Mouse (Mus musculus) thymus, adult 2 months (tissue): ENCODE measurements around the gene Vwa1.

Source experiments
- CTCF ChIP-seq: fragments of 200-500 bp; IDR thresholded peaks from 2 replicates; pipeline ENCODE4 v1.5.1; 2012; ENCODE audit warnings: mild to moderate bottlenecking, control low read depth, low read length, moderate library complexity, borderline replicate concordance; ENCODE audit not compliant: control insufficient read depth, poor library complexity, insufficient read depth; ENCODE audit errors: extremely low read depth
- POLR2A ChIP-seq: fragments of 200-500 bp; IDR thresholded peaks from 2 replicates; pipeline ENCODE4 v1.6.1; 2012; ENCODE audit warnings: mild to moderate bottlenecking, low read length, control low read depth, moderate library complexity; ENCODE audit not compliant: control insufficient read depth, poor library complexity, insufficient read depth; ENCODE audit errors: extremely low read depth

DNA sequence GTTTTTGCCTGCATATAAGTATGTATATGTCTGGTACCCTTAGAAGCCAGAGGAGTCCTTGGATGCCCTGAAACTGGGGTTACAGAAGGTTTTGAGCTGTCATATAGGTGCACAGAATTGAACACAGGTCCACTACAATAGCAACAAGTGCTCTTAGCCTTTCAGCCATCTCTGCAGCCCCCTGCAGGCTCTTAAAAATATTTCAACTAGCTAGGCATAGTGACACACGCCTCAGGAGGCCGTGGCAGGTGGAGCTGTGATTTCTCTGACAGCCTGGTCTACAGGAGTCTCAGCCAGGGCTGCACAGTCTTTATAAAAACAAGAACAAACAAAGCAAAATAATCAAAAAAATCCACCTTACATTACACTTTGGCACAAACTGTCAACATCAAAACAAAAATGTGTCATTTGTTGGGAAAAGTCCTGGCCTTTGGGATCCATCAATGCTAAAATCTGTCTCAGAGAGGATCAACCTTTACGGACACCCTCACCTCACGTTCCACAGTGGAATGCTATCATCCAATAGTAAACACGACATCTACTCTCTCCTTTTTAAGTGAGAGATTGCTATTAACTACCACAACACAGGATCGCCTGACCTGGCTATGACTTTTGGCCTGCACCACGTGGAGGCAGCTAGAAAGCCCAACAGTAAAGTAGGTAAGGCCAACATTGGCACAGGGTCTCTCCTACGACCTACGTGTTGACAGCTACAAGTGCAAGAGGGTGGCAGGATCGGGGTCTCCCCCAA, 14.5 kb downstream of the Vwa1 start:
- TF ChIP-seq POLR2A (no peak), CTCF (no peak)
